Mouse (Mus musculus) hindlimb bud, embryonic 11.5 days (tissue): ENCODE results near the gene Sde2.
"Not testable (repeated sequence)": the region's sequence is repeated elsewhere in the genome, so short reads cannot be mapped to it uniquely, and the experiment has no call there.

ENCODE experiments used
- DNase-seq: peaks from one replicate; pipeline ENCODE4 v3.0.0-alpha.2; 2012; ENCODE audit warnings: low read depth, low spot score; ENCODE audit errors: extremely low spot score

The Sde2 gene

DNA sequence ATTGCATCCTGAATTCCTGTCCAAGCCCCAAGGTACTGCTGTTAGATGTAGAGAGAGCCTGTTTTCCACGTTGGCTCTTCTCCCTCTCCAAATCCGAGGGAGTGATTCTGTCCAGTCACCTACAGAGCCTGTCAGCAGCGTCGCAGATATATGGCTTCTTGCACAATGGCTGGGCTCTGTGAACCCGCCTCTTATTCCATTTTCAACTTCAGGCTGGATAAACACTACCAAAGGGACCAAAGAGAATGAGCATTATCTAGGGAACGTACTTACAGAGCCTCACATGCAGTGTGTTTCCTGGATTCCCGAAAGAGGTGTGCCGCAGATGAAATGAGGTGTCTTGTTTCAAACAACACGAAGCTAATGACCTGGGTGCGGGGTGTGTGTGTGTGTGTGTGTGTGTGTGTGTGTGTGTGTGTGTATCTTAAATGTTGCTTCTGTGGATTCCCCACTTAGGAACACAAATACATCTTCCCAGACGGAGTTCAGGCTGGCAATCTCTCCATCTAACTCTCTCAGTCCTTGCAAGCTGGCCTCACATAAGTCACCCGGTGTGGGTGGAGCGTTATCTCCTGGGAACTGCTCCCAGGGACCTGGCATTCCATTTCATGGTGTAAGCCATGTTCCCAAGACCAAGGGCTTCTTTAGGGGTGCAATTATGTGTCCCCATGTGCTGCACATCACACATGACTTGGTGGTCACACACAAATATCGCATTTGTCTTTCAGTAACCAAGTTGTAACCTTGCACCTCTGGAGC lies 20.2 kb upstream of the Sde2 start:
- no peak for DNase-seq

DNA sequence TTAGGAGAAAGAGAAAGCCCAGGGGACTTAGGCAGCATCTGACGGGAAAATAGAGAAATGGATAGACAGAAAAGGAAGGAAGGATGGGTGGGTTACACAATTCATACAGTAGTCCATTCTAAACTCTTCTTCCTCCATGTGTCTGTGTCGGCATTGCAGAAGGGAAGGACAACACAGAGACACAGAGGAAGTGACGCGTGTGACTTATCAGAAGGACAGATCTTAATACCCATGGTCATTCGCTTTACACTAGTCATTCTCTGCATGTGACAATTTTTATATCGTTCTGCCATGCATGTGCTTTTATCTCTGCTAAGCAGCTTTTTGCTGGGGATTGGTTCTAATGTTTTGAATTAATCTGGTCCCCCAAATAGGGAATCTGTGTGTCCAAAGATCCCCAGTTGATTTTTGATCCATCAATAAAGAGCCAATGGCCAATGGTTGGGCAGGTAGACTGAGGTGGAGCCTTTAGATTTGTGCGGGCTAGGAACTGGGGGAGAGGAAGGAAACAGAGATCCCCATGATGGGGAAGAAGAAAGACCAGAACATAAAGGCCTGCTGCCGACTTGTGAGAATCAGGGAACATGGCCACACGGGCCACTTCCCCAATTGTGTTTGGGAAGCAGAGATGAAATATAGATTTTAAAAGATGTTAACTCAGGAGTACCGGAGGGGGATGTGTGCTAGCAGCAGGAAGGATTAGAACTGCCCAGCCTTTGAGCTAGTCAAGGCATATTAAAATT lies 15.5 kb upstream of the Sde2 start:
- DNase-seq: no peak

DNA sequence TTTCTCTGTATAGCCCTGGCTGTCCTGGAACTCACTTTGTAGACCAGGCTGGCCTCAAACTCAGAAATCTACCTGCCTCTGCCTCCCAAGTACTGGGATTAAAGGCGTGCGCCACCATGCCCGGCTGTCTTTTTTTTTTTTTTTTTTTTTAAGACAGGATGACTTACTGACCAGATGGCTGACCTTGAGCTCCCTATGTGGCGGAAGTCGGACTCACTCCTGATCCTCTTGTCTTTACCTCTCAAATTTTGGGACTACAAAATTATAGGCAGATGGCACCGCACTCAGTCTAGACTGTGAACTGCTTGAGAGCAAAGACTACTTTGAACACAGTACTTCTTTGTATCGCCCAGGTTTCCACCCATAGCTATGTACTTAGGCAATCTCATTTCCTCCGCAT lies 14.5 kb upstream of the Sde2 start:
- DNase-seq: not testable (repeated sequence)

DNA sequence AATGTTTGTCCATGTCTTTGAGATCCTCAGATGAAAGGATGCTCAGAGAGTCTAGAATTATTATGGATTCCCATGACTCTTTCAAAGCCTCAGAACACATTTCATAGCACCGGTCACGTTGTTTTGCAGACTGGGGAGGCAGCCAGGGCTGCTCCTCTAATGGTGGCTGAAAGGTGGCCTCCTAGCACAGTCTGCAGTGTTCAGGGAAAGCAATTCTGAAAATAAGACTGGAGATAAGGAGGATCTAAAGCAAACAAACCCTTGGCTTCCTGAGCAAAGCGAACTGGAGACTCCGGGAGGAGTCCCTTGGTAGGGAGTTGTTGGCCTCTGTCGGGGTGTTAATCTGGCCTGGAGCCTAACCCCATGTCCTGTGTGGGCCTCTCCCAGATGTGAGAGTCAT lies 13.7 kb upstream of the Sde2 start:
- no peak for DNase-seq

DNA sequence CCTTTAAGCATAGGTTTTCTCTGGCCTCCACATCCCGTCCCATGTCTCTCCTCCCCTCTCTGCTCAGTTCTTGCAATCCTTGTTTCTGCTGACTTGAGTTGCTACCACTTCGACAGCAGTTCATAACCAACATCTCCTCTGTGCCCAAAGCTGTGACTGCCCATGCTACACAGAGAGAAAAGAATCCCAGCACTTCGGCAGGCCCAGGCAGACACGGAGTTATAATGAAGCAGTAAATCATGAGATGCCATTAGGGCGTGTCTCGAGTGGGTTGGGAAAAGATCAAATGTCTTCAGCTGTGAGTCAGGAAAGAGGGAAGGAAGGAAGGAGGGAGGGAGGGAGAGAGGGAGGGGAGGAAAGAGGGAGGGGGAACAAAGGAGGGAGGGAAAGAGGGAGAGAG lies 12.9 kb upstream of the Sde2 start:
- DNase-seq: no peak

DNA sequence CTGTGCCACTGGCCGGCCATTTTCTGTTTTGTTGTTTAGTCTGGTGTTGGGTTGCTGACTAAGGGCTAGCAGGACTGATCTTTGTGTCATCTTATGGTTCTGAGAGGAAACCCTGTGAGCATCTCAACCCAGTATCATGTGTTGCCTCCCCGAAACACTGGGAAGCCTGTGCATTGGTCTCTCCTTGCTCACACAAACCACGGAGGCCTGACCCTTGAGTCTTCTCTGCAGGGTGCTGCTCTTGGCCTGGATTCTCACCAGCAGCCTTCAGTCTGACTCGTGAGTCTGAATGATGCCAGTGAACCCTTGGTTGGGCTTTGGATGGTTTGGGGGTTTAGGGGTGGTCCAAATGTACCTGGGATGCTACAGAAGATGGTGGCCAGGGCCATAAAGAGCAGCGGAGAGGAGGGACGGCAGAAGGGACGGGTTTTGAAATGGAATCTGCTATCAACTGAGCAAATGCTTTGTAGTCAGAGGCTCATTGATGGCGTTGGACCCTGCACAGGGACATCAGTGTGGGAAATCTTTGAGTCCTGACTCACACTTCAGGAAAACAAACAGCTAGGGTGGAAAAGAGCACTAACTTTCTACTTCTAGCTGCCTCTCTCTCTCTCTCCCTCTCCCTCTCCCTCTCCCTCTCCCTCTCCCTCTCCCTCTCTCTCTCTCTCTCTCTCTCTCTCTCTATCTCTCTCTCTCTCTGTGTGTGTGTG lies 11.6 kb upstream of the Sde2 start:
- DNase-seq: no peak

DNA sequence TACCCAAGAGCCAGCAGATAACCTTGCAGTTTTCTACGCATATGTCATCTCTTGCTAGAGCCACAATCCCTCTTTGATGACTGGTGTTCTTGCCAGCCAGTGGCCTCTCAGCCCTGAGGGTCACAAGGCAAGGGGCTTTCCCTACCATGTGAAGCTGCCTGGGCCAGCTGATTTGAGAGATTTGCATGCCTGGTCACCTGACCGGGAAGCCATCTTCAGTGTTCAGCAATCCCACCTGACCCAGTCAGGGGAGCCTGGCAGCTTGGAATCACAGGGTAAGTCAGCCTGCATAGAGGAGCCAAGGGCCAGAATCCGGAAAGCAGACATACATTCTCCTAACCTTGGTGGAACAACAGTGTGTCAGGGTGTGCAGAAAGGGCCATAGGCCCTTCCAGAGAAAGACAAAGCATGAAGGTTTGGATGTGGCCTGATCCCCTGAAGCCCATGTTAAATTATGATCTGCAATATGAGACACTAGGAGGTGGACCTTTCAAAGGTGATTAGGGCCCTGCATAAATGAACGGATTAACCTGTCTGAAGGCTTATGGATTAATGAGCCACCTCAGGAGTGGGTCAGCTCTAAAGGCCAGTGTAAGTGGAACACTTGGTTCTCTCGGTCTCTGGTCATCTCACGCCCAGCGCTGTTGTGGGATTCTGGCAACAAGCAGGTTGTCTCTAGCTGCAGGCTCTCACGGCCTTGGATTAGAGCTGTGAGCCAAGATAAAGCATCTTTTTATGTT lies 9.2 kb upstream of the Sde2 start:
- no peak for DNase-seq

DNA sequence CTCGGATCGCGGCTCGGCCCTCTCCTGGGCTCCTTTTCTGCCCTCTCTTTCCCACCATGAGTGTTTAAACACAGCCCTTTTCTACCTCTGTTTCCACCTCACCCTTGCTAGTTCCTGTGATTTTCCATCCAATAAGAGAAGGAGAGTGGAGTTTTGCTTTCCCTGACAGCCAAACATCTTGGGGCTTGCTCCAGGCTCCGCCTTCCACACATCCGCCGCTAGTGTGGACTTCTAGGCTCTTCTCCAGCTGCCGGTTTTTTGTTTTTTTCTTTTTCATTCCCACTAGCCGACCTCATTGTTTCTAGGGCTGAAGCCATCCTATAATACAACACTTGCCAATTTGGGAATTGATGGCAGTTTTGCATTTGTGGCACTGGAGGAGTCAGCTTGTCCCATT lies 2.8 kb upstream of the Sde2 start:
- DNase-seq: no peak

DNA sequence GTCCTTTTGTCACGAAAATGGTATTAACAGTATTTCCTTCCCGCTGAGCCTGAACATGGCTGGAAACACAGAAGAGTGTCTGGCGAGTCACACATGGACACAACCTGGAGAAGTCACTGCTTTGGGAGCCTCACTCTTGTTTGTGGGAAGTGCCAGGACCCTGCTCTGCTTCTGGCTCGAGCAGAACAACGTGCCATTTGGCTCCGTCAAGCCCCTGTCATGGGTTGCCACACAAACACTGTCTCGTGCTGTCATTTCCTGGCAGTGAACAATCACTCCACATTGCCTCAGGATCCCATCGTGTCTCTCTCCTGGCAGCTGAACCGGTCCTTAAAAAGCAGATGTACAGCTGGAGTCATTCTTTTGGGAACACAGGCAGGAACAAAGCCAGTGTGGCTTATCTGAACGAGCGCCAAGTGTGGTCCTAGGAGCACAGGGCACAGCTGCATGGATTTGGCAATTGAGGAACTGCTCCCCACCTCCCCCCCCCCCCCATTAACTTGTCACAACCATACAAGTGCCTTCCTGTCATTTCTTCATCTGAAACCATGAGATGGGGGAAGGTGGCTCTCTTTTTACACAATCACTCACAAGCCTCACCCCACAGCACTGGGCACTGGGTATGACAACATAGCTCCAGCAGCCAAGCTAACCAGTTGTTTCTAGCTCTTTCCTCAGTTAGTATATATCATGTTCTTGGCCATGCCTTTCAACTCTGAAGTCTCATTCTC lies 2.3 kb upstream of the Sde2 start:
- no peak for DNase-seq

DNA sequence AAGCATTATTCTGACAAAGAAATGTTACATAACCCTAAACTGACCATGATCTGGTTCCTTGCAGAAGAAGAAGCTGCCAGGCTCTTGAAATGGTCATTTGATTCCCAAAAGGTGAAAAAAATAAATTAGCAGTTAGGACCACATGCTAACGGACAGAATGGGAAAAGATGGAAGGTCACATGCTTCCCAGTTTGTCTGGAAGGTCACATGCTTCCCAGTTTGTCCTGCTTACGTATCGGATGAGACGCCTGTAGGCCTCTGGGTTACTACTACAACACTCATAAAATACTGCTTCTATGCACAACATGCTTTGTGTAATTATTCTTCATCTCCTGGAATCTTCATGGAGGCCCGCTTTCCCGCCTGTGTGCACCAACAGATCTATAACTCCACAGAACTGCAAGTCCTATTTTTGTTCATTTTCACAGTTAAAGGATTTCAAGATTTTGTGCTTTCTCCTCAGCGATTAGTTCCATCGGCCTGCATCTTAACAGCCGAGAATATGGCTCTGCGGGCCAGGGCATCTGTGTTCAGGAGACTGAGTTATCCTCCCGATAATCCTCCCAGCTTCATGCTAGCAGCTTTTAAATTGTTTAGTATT lies 1.1 kb upstream of the Sde2 start:
- DNase-seq: no peak

DNA sequence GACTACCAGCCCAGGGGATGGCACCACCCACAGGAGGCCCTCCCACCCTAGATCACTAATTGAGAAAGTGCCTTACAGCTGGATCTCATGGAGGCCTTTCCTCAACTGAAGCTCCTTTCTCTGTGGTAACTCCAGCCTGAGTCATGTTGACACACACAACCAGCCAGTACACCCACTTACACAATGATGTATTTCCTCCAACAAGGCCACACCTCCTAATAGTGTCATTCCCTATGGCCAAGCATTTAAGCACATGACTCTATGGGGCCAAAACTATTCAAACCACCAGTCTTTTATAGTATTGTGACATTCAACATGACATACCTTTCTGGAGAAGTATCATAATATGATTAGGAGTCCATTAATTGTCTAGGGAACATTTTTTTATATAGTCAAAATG lies 7.8 kb downstream of the Sde2 start:
- no peak for DNase-seq

DNA sequence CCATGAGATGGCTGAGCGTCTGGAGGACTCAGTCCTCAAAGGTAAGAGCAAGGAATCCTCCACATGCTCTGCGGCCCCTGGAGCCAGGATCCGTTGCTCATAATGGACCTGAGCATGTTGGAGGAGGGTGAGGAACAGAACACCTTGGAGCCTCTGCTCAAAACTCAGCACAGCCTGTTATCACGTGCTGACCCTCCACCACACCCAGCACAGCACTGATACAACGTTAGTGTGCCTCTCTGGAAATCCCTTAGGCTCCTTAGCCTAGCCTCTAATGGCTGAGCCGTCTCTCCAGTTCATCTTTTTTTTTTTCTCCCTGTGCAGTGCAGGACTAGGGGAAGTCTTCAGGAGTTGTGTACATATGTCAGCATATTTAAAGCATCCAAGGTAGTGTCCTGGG lies 9.1 kb downstream of the Sde2 start:
- no peak for DNase-seq

DNA sequence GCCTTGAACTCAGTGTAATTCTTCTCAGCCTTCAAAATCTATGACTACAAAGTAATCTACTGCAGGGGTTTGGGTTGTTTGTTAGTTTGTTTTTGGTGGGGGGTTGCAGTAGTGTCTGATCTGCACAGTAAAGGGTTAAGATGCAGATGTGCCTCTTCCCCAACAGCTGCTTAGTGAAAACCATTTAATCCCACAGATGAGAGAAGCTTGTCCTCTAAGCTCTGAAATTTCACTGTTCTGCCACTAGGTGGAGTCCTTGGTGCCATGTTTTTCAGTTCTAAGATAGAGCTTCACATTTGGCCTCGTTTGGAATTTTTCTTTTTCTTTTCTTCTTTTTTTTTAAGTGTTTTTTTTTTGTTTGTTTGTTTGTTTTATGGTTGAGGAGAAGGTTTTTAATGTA lies 12.7 kb downstream of the Sde2 start:
- DNase-seq: no peak

DNA sequence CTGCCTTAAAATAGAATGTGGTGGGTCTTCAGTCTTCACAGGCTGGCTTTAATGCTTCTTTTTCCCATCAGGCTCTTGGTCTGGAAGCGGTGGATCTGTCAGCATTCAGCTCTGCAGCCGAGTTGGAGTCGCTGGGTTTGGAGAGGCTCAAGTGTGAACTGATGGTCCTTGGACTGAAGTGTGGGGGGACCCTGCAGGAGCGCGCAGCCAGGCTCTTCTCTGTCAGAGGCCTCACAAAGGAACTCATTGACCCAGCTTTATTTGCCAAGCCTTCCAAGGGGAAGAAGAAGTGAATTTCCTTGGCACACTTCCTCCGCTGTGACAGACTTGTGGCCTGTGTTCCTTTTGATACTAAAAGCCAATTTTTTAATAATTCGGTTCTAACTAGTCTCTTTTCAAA lies 15.1 kb downstream of the Sde2 start:
- no peak for DNase-seq

DNA sequence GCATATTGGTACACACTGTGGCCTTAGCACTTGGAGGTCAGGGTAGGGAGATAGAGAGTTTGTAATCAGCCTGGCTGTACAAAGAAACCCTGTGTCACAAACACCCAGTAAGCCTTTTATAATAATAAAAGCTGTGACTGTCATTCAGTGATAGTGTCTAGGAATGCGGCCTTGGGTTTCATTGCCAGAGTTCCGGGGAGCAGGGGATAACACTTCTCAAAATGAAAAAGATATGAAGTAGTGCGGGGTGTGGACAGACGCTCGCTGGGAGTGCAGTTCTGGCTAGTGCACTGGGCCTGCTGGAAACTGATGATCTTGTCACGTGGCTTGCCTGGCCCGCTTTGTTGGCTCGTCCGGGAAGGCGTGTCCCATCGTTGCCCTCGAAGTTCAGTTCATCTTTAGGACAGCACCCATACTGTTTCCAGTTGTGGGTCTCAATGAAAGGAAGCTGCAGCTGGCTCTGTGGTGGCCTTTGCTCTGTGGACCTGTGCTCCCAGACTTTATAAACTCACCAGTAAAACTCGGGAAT lies 19.3 kb downstream of the Sde2 start:
- no peak for DNase-seq

DNA sequence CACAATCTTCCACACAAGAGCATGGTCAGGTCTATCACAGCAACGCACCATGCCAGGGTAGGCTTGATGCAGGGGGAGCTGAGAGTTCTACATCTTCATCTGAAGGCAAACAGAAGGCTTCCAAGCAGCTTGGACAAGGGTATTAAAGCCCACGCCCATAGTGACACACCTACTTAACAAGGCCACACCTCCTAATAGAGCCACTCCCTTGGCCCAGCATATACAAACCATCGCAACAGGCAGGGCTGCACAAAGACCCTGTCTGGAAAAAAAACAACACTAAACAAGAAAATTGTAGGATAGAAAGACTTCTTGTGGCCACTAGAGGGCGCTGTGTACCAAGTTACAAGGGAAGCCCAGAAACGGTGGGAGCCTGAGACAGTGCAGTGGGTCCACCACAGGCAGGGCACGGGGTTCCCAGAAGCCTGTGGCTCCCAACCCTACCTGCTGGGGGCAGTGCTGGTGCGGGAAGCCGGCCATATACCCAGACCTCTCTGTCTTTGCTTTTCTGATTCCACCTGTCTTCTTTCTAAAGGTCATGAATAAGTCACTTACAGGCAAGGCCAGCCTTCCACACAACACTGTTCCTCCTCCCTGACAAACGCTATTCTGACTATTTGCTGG lies 23.0 kb downstream of the Sde2 start:
- no peak for DNase-seq

DNA sequence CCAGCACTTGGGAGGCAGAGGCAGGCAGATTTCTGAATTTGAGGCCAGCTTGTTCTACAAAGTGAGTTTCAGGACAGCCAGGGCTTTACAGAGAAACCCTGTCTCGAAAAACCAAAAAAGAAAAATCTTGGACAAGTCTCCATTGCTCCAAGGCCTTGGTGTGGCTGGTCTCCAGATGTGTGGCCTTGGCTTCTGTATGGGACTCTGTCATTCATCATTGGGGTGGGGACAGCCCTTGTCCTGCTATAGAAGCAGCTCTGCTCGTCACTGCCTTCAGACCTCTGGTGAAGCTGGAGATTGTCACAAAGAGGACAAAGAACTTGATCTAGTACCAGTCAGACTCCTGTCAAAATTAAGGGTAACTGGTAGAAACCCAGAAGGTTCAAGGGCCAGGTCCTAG lies 23.7 kb downstream of the Sde2 start:
- no peak for DNase-seq

DNA sequence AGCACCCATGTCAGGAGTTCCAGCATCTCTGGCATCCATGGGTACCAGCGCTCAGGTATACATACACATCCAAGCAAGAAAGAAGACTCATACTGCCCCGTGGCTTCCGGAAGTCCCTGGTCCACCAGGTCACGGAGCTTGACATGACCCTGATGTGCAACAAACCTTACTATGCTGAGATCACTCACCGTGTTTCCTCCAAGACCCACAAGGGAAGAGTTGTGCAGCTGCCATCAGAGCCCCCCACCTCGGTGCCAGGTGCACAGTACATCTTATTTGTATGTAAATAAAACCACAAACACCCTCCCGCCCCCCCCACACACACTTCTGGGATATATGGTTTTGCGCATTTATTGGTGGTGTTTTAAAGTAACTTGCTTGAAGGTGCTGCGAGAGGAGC lies 24.2 kb downstream of the Sde2 start:
- DNase-seq: no peak

DNA sequence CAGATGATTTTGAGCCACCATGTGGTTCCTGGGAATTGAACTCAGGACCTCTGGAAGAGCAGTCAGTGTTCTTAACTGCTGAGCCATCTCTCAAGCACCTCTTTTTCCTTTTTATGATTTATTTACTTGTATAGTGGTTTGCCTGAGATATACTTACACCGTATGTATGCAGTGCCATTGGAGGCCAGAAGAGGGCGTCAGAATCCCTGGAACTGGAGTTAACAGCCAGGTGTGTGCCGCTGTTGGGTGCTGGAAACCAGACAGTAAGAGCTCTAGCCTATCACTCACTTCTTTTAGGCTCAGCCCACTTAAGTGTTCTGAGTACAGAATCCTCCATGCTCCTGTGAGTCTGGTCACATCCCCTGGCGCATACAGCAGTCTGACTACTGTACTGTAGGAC lies 26.5 kb downstream of the Sde2 start:
- DNase-seq: no peak

DNA sequence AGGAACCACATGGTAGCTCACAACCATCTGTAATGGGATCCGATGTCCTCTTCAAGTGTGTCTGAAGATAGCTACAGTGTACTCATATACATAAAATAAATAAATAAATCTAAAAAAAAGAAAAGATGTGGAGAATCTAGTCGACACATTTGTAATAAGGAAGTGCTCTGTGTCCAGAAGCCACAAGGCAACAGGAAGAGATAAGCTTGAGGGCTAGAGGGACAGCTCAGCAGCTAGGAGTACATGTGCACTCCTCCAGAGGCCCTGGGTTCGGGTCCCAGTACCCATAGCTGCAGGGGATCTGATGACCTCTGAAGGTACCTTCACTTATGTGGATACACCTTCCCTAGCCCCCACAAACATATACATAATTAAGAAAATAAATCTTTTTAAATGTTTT lies 30.8 kb downstream of the Sde2 start:
- no peak for DNase-seq
